Mouse (Mus musculus): ENCODE measurements around the gene Rnf126. TPM values are rescaled to one million over a fixed set of nuclear protein-coding genes. Genes with fewer than 3 reads are reported as not detected.

The Rnf126 gene
- polyA plus RNA-seq, 1 experiment from 2014 or later: 104 TPM

- no peaks in the 10 kb centered on the region for H3K36me3 ChIP-seq (ENCODE audit: control insufficient read depth, insufficient read depth, low read length)
- H3K27ac ChIP-seq (ENCODE audit: low read depth, low read length): peak overlapping the region; percentile 94
- peak overlapping the region; percentile 96 for H3K9ac ChIP-seq (ENCODE audit: low read depth, low read length)
- ATAC-seq (ENCODE audit: low FRiP score, low TSS enrichment): peak; percentile 18
- H3K4me2 ChIP-seq (replicated peaks; ENCODE audit: low read depth, low read length): peak overlapping the region; percentile 69
- no peaks in the 10 kb centered on the region for H3K27me3 ChIP-seq (ENCODE audit: control insufficient read depth, insufficient read depth, low read length)
- peaks cover 34% of the 10 kb centered on the region for H3K4me1 ChIP-seq (ENCODE audit: control insufficient read depth, insufficient read depth, low read length)
- peak overlapping the region; percentile 93 for H3K4me3 ChIP-seq (ENCODE audit: low read length)
- H3K9me3 ChIP-seq (ENCODE audit: control insufficient read depth, low read length): no peaks in the 10 kb centered on the region
- 2% methylated on average over 34 of the region's 38 CpGs for WGBS
Observed at GRCm38 (mm10) chr10:79793738-79794490, 27.2 kb upstream of the Rnf126 start.

- peaks cover 31% of the 10 kb centered on the region for H3K4me1 ChIP-seq (ENCODE audit: control insufficient read depth, insufficient read depth, low read length)
- H3K4me3 ChIP-seq (ENCODE audit: low read length): peak within 1 kb of the TSS; percentile 93
- H3K9ac ChIP-seq (ENCODE audit: low read depth, low read length): peak within 1 kb of the TSS; percentile 96
- no peaks in the 10 kb centered on the region for H3K9me3 ChIP-seq (ENCODE audit: control insufficient read depth, low read length)
- no peaks in the 10 kb centered on the region for H3K36me3 ChIP-seq (ENCODE audit: control insufficient read depth, insufficient read depth, low read length)
- H3K4me2 ChIP-seq (replicated peaks; ENCODE audit: low read depth, low read length): peak within 1 kb of the TSS; percentile 69
- H3K27me3 ChIP-seq (ENCODE audit: control insufficient read depth, insufficient read depth, low read length): no peaks in the 10 kb centered on the region
- ATAC-seq (ENCODE audit: low FRiP score, low TSS enrichment): peak; percentile 73
- 6% methylated on average over 41 of the region's 51 CpGs for WGBS
- peak within 1 kb of the TSS; percentile 94 for H3K27ac ChIP-seq (ENCODE audit: low read depth, low read length)
Observed at GRCm38 (mm10) chr10:79793051-79793737, 26.4 kb upstream of the Rnf126 start, which contains the start of gene Palm. Gene Palm, plus strand, starts transcription at chr10:79793572.

GRCm38 (mm10) chr10:79792339-79793040 is 25.7 kb upstream of the Rnf126 start:
- Histone ChIP-seq H3K4me3 (ENCODE audit: low read length) (no peak overlapping the region), H3K36me3 (ENCODE audit: control insufficient read depth, insufficient read depth, low read length) (no peaks in the 10 kb centered on the region)

GRCm38 (mm10) chr10:79790861-79791260 is 24.1 kb upstream of the Rnf126 start, which contains the start of gene Prss57:
Gene Prss57, minus strand, starts transcription at chr10:79790961.
- H3K27ac ChIP-seq (ENCODE audit: low read depth, low read length): no peak within 1 kb of the TSS
- H3K9me3 ChIP-seq (ENCODE audit: control insufficient read depth, low read length): no peaks in the 10 kb centered on the region
- no peak within 1 kb of the TSS for H3K4me3 ChIP-seq (ENCODE audit: low read length)
- H3K4me2 ChIP-seq (replicated peaks; ENCODE audit: low read depth, low read length): no peak within 1 kb of the TSS
- peaks cover 17% of the 10 kb centered on the region for H3K4me1 ChIP-seq (ENCODE audit: control insufficient read depth, insufficient read depth, low read length)
- H3K9ac ChIP-seq (ENCODE audit: low read depth, low read length): no peak within 1 kb of the TSS
- no peaks in the 10 kb centered on the region for H3K27me3 ChIP-seq (ENCODE audit: control insufficient read depth, insufficient read depth, low read length)
- no peak for ATAC-seq (ENCODE audit: low FRiP score, low TSS enrichment)
- H3K36me3 ChIP-seq (ENCODE audit: control insufficient read depth, insufficient read depth, low read length): no peaks in the 10 kb centered on the region
- WGBS: 90% methylated on average over 4 of the region's 4 CpGs

More at GRCm38 (mm10) chr10:79792339-79793040, 25.7 kb upstream of the Rnf126 start:
- WGBS: 73% methylated on average over 5 of the region's 5 CpGs
- Histone ChIP-seq H3K4me1 (ENCODE audit: control insufficient read depth, insufficient read depth, low read length) (peaks cover 26% of the 10 kb centered on the region), H3K9ac (ENCODE audit: low read depth, low read length) (no peak overlapping the region), H3K27me3 (ENCODE audit: control insufficient read depth, insufficient read depth, low read length) (no peaks in the 10 kb centered on the region), H3K9me3 (ENCODE audit: control insufficient read depth, low read length) (no peaks in the 10 kb centered on the region), H3K4me2 (replicated peaks; ENCODE audit: low read depth, low read length) (no peak overlapping the region), H3K27ac (ENCODE audit: low read depth, low read length) (peak overlapping the region; percentile 94; the same call in 1 of the 2 replicates)
- ATAC-seq (ENCODE audit: low FRiP score, low TSS enrichment): no peak

GRCm38 (mm10) chr10:79789581-79789980 is 22.8 kb upstream of the Rnf126 start:
- 66% methylated on average over 2 of the region's 2 CpGs for WGBS
- no peak overlapping the region for H3K27ac ChIP-seq (ENCODE audit: low read depth, low read length)

GRCm38 (mm10) chr10:79788386-79789158 is 21.8 kb upstream of the Rnf126 start:
- H3K9ac ChIP-seq (ENCODE audit: low read depth, low read length): no peak overlapping the region
- no peak for ATAC-seq (ENCODE audit: low FRiP score, low TSS enrichment)
- H3K36me3 ChIP-seq (ENCODE audit: control insufficient read depth, insufficient read depth, low read length): no peaks in the 10 kb centered on the region
- no peak overlapping the region for H3K4me2 ChIP-seq (replicated peaks; ENCODE audit: low read depth, low read length)
- WGBS: 32% methylated on average over 7 of the region's 7 CpGs
- peaks cover 3% of the 10 kb centered on the region; the same call in 1 of the 2 replicates for H3K27me3 ChIP-seq (ENCODE audit: control insufficient read depth, insufficient read depth, low read length)
- no peak overlapping the region for H3K27ac ChIP-seq (ENCODE audit: low read depth, low read length)
- 0 out of 2 replicates have a peak, but pooled peaks cover 5% of the 10 kb centered on the region for H3K4me1 ChIP-seq (ENCODE audit: control insufficient read depth, insufficient read depth, low read length)
- H3K4me3 ChIP-seq (ENCODE audit: low read length): no peak overlapping the region
- H3K9me3 ChIP-seq (ENCODE audit: control insufficient read depth, low read length): no peaks in the 10 kb centered on the region

More at GRCm38 (mm10) chr10:79789581-79789980, 22.8 kb upstream of the Rnf126 start:
- Histone ChIP-seq H3K27me3 (ENCODE audit: control insufficient read depth, insufficient read depth, low read length) (no peaks in the 10 kb centered on the region), H3K4me3 (ENCODE audit: low read length) (no peak overlapping the region), H3K4me2 (replicated peaks; ENCODE audit: low read depth, low read length) (no peak overlapping the region), H3K36me3 (ENCODE audit: control insufficient read depth, insufficient read depth, low read length) (no peaks in the 10 kb centered on the region), H3K9me3 (ENCODE audit: control insufficient read depth, low read length) (no peaks in the 10 kb centered on the region), H3K9ac (ENCODE audit: low read depth, low read length) (no peak overlapping the region), H3K4me1 (ENCODE audit: control insufficient read depth, insufficient read depth, low read length) (peaks cover 9% of the 10 kb centered on the region)
- no peak for ATAC-seq (ENCODE audit: low FRiP score, low TSS enrichment)

GRCm38 (mm10) chr10:79783920-79784800 is 17.4 kb upstream of the Rnf126 start:
- H3K27ac ChIP-seq (ENCODE audit: low read depth, low read length): no peak overlapping the region
- ATAC-seq (ENCODE audit: low FRiP score, low TSS enrichment): no peak
- H3K4me1 ChIP-seq (ENCODE audit: control insufficient read depth, insufficient read depth, low read length): peaks cover 10% of the 10 kb centered on the region; the same call in 1 of the 2 replicates
- H3K27me3 ChIP-seq (ENCODE audit: control insufficient read depth, insufficient read depth, low read length): peaks cover 10% of the 10 kb centered on the region; the same call in 1 of the 2 replicates
- H3K4me3 ChIP-seq (ENCODE audit: low read length): no peak overlapping the region
- H3K9ac ChIP-seq (ENCODE audit: low read depth, low read length): no peak overlapping the region
- no peaks in the 10 kb centered on the region for H3K9me3 ChIP-seq (ENCODE audit: control insufficient read depth, low read length)
- no peak overlapping the region for H3K4me2 ChIP-seq (replicated peaks; ENCODE audit: low read depth, low read length)
- 41% methylated on average over 27 of the region's 27 CpGs for WGBS
- no peaks in the 10 kb centered on the region for H3K36me3 ChIP-seq (ENCODE audit: control insufficient read depth, insufficient read depth, low read length)

Measured in kidney, embryonic 14.5 days (tissue).